Mouse (Mus musculus): ENCODE measurements around the gene Ltc4s.

- TF ChIP-seq CTCF (IDR thresholded peaks at IDR 0.05; ENCODE audit: low read depth, low read length): no peak
- 0 out of 2 replicates have a peak, but pooled peaks have one; percentile 35 for TF ChIP-seq POLR2A (IDR thresholded peaks at IDR 0.05; ENCODE audit: borderline replicate concordance, low read depth, low read length)
Measured at GRCm38 (mm10) chr11:50212848-50213758, 25.3 kb downstream of the Ltc4s start.
